Comparison of ENCODE assay signal across 7 mouse cellular contexts in the genomic region with DNA sequence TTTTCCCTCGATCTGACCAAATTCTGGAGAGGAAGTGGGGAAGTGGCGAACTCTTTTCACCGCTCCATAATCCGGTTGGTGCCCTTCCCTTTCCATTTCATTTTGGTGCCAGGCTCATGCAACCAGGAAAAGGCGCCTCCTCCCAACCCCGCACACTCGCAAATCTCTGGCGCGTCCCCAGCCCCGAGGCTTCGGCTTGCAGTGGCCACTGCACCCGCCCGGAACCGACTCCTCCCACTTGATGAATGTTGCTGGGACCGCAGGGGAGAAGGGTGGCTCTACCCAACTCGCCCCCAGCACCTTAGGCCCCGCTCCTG. TPM values are rescaled to one million over a fixed set of nuclear protein-coding genes. Genes with fewer than 3 reads are reported as not detected.
DNase-seq lines count a peak whose midpoint lies in the region; ATAC-seq and TF ChIP-seq lines count a peak whose summit lies in the region.

No protein-coding gene starts in this region.

- no peaks in the 10 kb centered on the region for H3K27me3 ChIP-seq in lung, postnatal 0 days (replicated peaks; ENCODE audit: insufficient read depth, low read length)
- no peaks in the 10 kb centered on the region for H3K27me3 ChIP-seq in forebrain, embryonic 10.5 days (ENCODE audit: poor library complexity, severe bottlenecking)
- H3K27me3 ChIP-seq in limb, embryonic 11.5 days (ENCODE audit: control insufficient read depth, insufficient read depth, low read length): no peaks in the 10 kb centered on the region
- H3K27me3 ChIP-seq in stomach, embryonic 14.5 days (ENCODE audit: control insufficient read depth, insufficient read depth, low read length): no peaks in the 10 kb centered on the region

- no peak for TF ChIP-seq CTCF in lung, postnatal 0 days (IDR thresholded peaks at IDR 0.05)

- no peak for ATAC-seq in lung, postnatal 0 days
- no peak; the same call in 1 of the 2 replicates for ATAC-seq in limb, embryonic 11.5 days (ENCODE audit: insufficient number of reproducible peaks, low FRiP score, low TSS enrichment, low read depth)
- no peak for ATAC-seq in stomach, embryonic 14.5 days (ENCODE audit: insufficient number of reproducible peaks, insufficient read depth, low FRiP score, low read depth)

- no peak for TF ChIP-seq EP300 in lung, postnatal 0 days (IDR thresholded peaks at IDR 0.05)

- peak overlapping the region; percentile 85 for H3K4me2 ChIP-seq in lung, postnatal 0 days (replicated peaks; ENCODE audit: low read depth, low read length)
- H3K4me2 ChIP-seq in limb, embryonic 11.5 days (ENCODE audit: low read depth, severe bottlenecking): peak overlapping the region; percentile 71
- peak overlapping the region; percentile 91 for H3K4me2 ChIP-seq in stomach, embryonic 14.5 days (replicated peaks; ENCODE audit: low read depth, low read length)

- H3K4me1 ChIP-seq in lung, postnatal 0 days (ENCODE audit: insufficient read depth, low read depth, low read length): peaks cover 8% of the 10 kb centered on the region; the same call in 1 of the 2 replicates
- H3K4me1 ChIP-seq in forebrain, embryonic 10.5 days: peaks cover 27% of the 10 kb centered on the region
- H3K4me1 ChIP-seq in limb, embryonic 11.5 days (ENCODE audit: control insufficient read depth, insufficient read depth, low read length): peaks cover 9% of the 10 kb centered on the region
- H3K4me1 ChIP-seq in stomach, embryonic 14.5 days (ENCODE audit: control insufficient read depth, insufficient read depth, low read length): peaks cover 11% of the 10 kb centered on the region

- no peaks in the 10 kb centered on the region for H3K36me3 ChIP-seq in lung, postnatal 0 days (ENCODE audit: insufficient read depth, low read length)
- peaks cover 23% of the 10 kb centered on the region for H3K36me3 ChIP-seq in forebrain, embryonic 10.5 days (replicated peaks)
- H3K36me3 ChIP-seq in limb, embryonic 11.5 days (ENCODE audit: control insufficient read depth, insufficient read depth, low read length): no peaks in the 10 kb centered on the region
- no peaks in the 10 kb centered on the region for H3K36me3 ChIP-seq in stomach, embryonic 14.5 days (ENCODE audit: control insufficient read depth, insufficient read depth, low read length)

- no peaks in the 10 kb centered on the region for H3K9me3 ChIP-seq in lung, postnatal 0 days (ENCODE audit: low read length)
- H3K9me3 ChIP-seq in forebrain, embryonic 10.5 days: peaks cover 5% of the 10 kb centered on the region; the same call in 1 of the 2 replicates
- H3K9me3 ChIP-seq in limb, embryonic 11.5 days (ENCODE audit: control insufficient read depth, low read length): no peaks in the 10 kb centered on the region
- H3K9me3 ChIP-seq in stomach, embryonic 14.5 days (ENCODE audit: control insufficient read depth, low read depth, low read length): no peaks in the 10 kb centered on the region

- no peak for DNase-seq in lung, postnatal 0 days (ENCODE audit: low spot score)
- no peak for DNase-seq in lung, postnatal 25 days (ENCODE audit: low spot score)
- DNase-seq in forebrain, embryonic 10.5 days (ENCODE audit: extremely low spot score, low spot score): no peak
- no peak for DNase-seq in limb, embryonic 11.5 days (ENCODE audit: low spot score)
- no peak for DNase-seq in retina, embryonic 14.5 days (ENCODE audit: low spot score)
- no peak for DNase-seq in layer of hippocampus, adult 9-10 months (ENCODE audit: low spot score)

- H3K27ac ChIP-seq in lung, postnatal 0 days (ENCODE audit: low read length): peak overlapping the region; percentile 94
- peak overlapping the region; percentile 95 for H3K27ac ChIP-seq in forebrain, embryonic 10.5 days
- H3K27ac ChIP-seq in limb, embryonic 11.5 days (replicated peaks; ENCODE audit: low read depth, low read length): 0 out of 2 replicates have a peak overlapping the region, but pooled peaks have one; percentile 15
- peak overlapping the region; percentile 95 for H3K27ac ChIP-seq in stomach, embryonic 14.5 days (ENCODE audit: low read length)

- peak overlapping the region; percentile 63 for H3K9ac ChIP-seq in lung, postnatal 0 days (replicated peaks; ENCODE audit: low read depth)
- peak overlapping the region; percentile 78 for H3K9ac ChIP-seq in limb, embryonic 11.5 days (ENCODE audit: low read length)
- peak overlapping the region; percentile 76 for H3K9ac ChIP-seq in stomach, embryonic 14.5 days (replicated peaks; ENCODE audit: low read depth, low read length)

- 0% methylated on average over 16 of the region's 17 CpGs for WGBS in lung, postnatal 0 days
- under 1% methylated on average over 17 of the region's 17 CpGs for WGBS in forebrain, embryonic 10.5 days
- 0% methylated on average over 17 of the region's 17 CpGs for WGBS in limb, embryonic 11.5 days
- WGBS in stomach, embryonic 14.5 days: under 1% methylated on average over 17 of the region's 17 CpGs

- peak overlapping the region; percentile 76 for H3K4me3 ChIP-seq in lung, postnatal 0 days (ENCODE audit: low read depth, low read length)
- H3K4me3 ChIP-seq in forebrain, embryonic 10.5 days: peak overlapping the region; percentile 76
- H3K4me3 ChIP-seq in limb, embryonic 11.5 days (ENCODE audit: low read depth, low read length): peak overlapping the region; percentile 70
- peak overlapping the region; percentile 93 for H3K4me3 ChIP-seq in stomach, embryonic 14.5 days (ENCODE audit: low read depth, low read length)

RNA-seq across cellular contexts. Expression of gene Gm21992, which starts 0.7 kb away (rescaled TPM):
- 13.9 and 19.7 TPM in 2 replicates for polyA plus RNA-seq in lung, postnatal 0 days (2015; fragmentation: Nextera tagmentation; extraction: Ambion mirVana)
- 34.4 and 35.7 TPM in 2 replicates for polyA plus RNA-seq in forebrain, embryonic 10.5 days (2016; fragmentation: Nextera tagmentation; extraction: Ambion mirVana)
- 27.6 and 31.8 TPM in 2 replicates for polyA plus RNA-seq in limb, embryonic 11.5 days (2014; fragmentation: Nextera tagmentation; extraction: Ambion mirVana)
- polyA plus RNA-seq in stomach, embryonic 14.5 days (2014; fragmentation: Nextera tagmentation; extraction: Ambion mirVana): 32.0 and 35.8 TPM in 2 replicates

RNA-seq across cellular contexts. Expression of gene Rbm14, which starts 0.7 kb away (rescaled TPM):
- 24.3 and 25.1 TPM in 2 replicates for polyA plus RNA-seq in lung, postnatal 0 days (2015; fragmentation: Nextera tagmentation; extraction: Ambion mirVana)
- polyA plus RNA-seq in forebrain, embryonic 10.5 days (2016; fragmentation: Nextera tagmentation; extraction: Ambion mirVana): 137 and 140 TPM in 2 replicates
- polyA plus RNA-seq in limb, embryonic 11.5 days (2014; fragmentation: Nextera tagmentation; extraction: Ambion mirVana): 119 and 122 TPM in 2 replicates
- 75.9 and 77.7 TPM in 2 replicates for polyA plus RNA-seq in stomach, embryonic 14.5 days (2014; fragmentation: Nextera tagmentation; extraction: Ambion mirVana)

RNA-seq across cellular contexts. Expression of gene Rbm4, which starts 17.0 kb away (rescaled TPM):
- 28.6 and 29.4 TPM in 2 replicates for polyA plus RNA-seq in lung, postnatal 0 days (2015; fragmentation: Nextera tagmentation; extraction: Ambion mirVana)
- 94.2 and 96.7 TPM in 2 replicates for polyA plus RNA-seq in forebrain, embryonic 10.5 days (2016; fragmentation: Nextera tagmentation; extraction: Ambion mirVana)
- polyA plus RNA-seq in limb, embryonic 11.5 days (2014; fragmentation: Nextera tagmentation; extraction: Ambion mirVana): 105 and 109 TPM in 2 replicates
- 58.0 and 60.7 TPM in 2 replicates for polyA plus RNA-seq in stomach, embryonic 14.5 days (2014; fragmentation: Nextera tagmentation; extraction: Ambion mirVana)

RNA-seq across cellular contexts. Expression of gene Ccs, which starts 28.4 kb away (rescaled TPM):
- polyA plus RNA-seq in lung, postnatal 0 days (2015; fragmentation: Nextera tagmentation; extraction: Ambion mirVana): 53.0 and 54.5 TPM in 2 replicates
- 40.5 and 47.2 TPM in 2 replicates for polyA plus RNA-seq in forebrain, embryonic 10.5 days (2016; fragmentation: Nextera tagmentation; extraction: Ambion mirVana)
- polyA plus RNA-seq in limb, embryonic 11.5 days (2014; fragmentation: Nextera tagmentation; extraction: Ambion mirVana): 46.8 and 48.0 TPM in 2 replicates
- 55.4 and 55.8 TPM in 2 replicates for polyA plus RNA-seq in stomach, embryonic 14.5 days (2014; fragmentation: Nextera tagmentation; extraction: Ambion mirVana)

RNA-seq across cellular contexts. Expression of gene Ccdc87, which starts 28.5 kb away (rescaled TPM):
- 0.51 and 0.62 TPM in 2 replicates for polyA plus RNA-seq in lung, postnatal 0 days (2015; fragmentation: Nextera tagmentation; extraction: Ambion mirVana)
- 0.18 TPM in 1 of 2 replicates, not detected in the other for polyA plus RNA-seq in forebrain, embryonic 10.5 days (2016; fragmentation: Nextera tagmentation; extraction: Ambion mirVana)
- not detected in 2 replicates for polyA plus RNA-seq in limb, embryonic 11.5 days (2014; fragmentation: Nextera tagmentation; extraction: Ambion mirVana)
- polyA plus RNA-seq in stomach, embryonic 14.5 days (2014; fragmentation: Nextera tagmentation; extraction: Ambion mirVana): 0.07 TPM in 1 of 2 replicates, not detected in the other

Comparison
In these comparisons a context has a peak if more than half of its experiments do, and no peak if none do; other contexts are left out.
1. H3K27ac ChIP-seq: peak in every context shown above with its lines; median percentile 95 in forebrain, embryonic 10.5 days; 95 in stomach, embryonic 14.5 days; 94 in lung, postnatal 0 days; 15 in limb, embryonic 11.5 days.